ENCODE assay signal across 7 mouse cellular contexts in the genomic region with DNA sequence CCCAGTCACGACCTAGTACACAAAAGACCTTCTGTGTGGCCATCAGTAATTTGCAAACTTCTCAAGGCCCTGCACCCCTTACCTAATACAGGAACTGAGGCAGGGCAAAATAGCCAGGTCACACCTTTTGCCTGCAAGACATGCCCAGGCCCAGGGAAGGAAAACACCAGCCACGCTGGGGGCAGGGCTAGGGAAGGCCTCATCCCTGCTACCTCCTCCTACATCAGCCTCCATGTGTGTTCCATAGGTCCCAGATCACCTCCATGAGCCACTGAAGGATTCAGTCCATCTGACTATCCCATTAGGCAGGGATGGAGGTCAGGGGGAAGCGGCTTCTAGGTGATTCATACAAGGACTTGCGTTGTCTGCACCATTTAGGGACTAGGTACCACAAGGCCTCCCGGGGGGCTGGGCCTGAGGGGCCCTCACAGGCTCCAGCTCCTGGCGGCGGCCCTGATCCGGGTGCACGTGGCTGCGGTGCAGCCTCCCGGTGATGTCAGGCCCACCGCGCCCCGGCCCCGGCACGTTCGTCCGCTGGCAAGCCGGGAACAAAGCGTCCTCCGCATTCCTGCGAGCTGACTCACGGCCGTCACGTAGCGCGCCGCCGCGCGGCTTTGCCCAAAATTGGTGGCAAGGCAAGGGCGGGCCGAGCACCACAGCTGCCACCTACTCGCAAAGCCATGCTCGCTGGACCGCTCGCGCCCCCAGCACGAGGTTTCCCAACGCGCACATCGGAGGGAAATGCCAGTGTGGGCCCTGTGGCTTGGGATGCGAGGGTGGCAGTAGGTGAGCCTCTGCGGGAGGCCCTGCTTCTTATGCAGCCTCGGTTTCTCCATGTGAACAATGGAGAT. TPM values are rescaled to one million over a fixed set of nuclear protein-coding genes. Genes with fewer than 3 reads are reported as not detected.
DNase-seq lines count a peak whose midpoint lies in the region; ATAC-seq and TF ChIP-seq lines count a peak whose summit lies in the region.

No protein-coding gene starts in this region.

- TF ChIP-seq CTCF in bone marrow, adult 2 months (IDR thresholded peaks at IDR 0.05; ENCODE audit: control insufficient read depth, insufficient read depth, low read length): 0 out of 2 replicates have a peak, but pooled peaks have one; percentile 3
- TF ChIP-seq CTCF in thymus, adult 2 months (IDR thresholded peaks at IDR 0.05; ENCODE audit: borderline replicate concordance, control insufficient read depth, extremely low read depth, insufficient read depth, low read length, poor library complexity): no peak

- no peaks in the 10 kb centered on the region for H3K9me3 ChIP-seq in heart, embryonic 12.5 days (replicated peaks)
- no peaks in the 10 kb centered on the region for H3K9me3 ChIP-seq in kidney, embryonic 14.5 days (ENCODE audit: control insufficient read depth, low read length)

- peak; percentile 83 for ATAC-seq in heart, embryonic 12.5 days (ENCODE audit: insufficient number of reproducible peaks, low FRiP score)
- ATAC-seq in kidney, embryonic 14.5 days (ENCODE audit: low FRiP score, low TSS enrichment): peak; percentile 85

- WGBS in bone marrow, adult 2 months: 8% methylated on average over 45 of the region's 45 CpGs
- 4% methylated on average over 45 of the region's 45 CpGs for WGBS in heart, embryonic 12.5 days
- WGBS in kidney, embryonic 14.5 days: 6% methylated on average over 45 of the region's 45 CpGs
- WGBS in thymus, adult 2 months: 9% methylated on average over 45 of the region's 45 CpGs

- no peak overlapping the region for H3K4me3 ChIP-seq in bone marrow, adult 2 months (replicated peaks; ENCODE audit: control insufficient read depth, low read depth, low read length)
- peak overlapping the region; percentile 11 for H3K4me3 ChIP-seq in heart, embryonic 12.5 days
- peak overlapping the region; percentile 29 for H3K4me3 ChIP-seq in kidney, embryonic 14.5 days (ENCODE audit: low read length)
- 0 out of 2 replicates have a peak overlapping the region, but pooled peaks have one; percentile 9 for H3K4me3 ChIP-seq in thymus, adult 2 months (ENCODE audit: control insufficient read depth, insufficient read depth, low read length)

- DNase-seq in fibroblast of lung, adult 2 months (ENCODE audit: low read depth): peak; percentile 69
- DNase-seq in liver: peak; percentile 53
- peak; percentile 80 for DNase-seq in neural tube, embryonic 10.5 days (ENCODE audit: extremely low spot score, low spot score)
- peak; percentile 33 for DNase-seq in thymus, adult 2 months

- H3K36me3 ChIP-seq in heart, embryonic 12.5 days: no peaks in the 10 kb centered on the region
- H3K36me3 ChIP-seq in kidney, embryonic 14.5 days (ENCODE audit: control insufficient read depth, insufficient read depth, low read length): no peaks in the 10 kb centered on the region
- H3K36me3 ChIP-seq in thymus, adult 2 months (ENCODE audit: control insufficient read depth, insufficient read depth, low read length): no peaks in the 10 kb centered on the region

- peak overlapping the region; percentile 53 for H3K4me2 ChIP-seq in heart, embryonic 12.5 days
- H3K4me2 ChIP-seq in kidney, embryonic 14.5 days (replicated peaks; ENCODE audit: low read depth, low read length): peak overlapping the region; percentile 48

- no peak overlapping the region for H3K27ac ChIP-seq in bone marrow, adult 2 months (ENCODE audit: control insufficient read depth, insufficient read depth, low read depth, low read length, poor library complexity)
- peak overlapping the region; percentile 75 for H3K27ac ChIP-seq in heart, embryonic 12.5 days (ENCODE audit: poor library complexity, severe bottlenecking)
- H3K27ac ChIP-seq in kidney, embryonic 14.5 days (ENCODE audit: low read depth, low read length): no peak overlapping the region
- H3K27ac ChIP-seq in thymus, adult 2 months (ENCODE audit: control insufficient read depth, insufficient read depth, low read length): no peak overlapping the region

- H3K4me1 ChIP-seq in bone marrow, adult 2 months (ENCODE audit: control insufficient read depth, insufficient read depth, low read length): no peaks in the 10 kb centered on the region
- H3K4me1 ChIP-seq in heart, embryonic 12.5 days (replicated peaks): peaks cover 42% of the 10 kb centered on the region
- 0 out of 2 replicates have a peak, but pooled peaks cover 3% of the 10 kb centered on the region for H3K4me1 ChIP-seq in kidney, embryonic 14.5 days (ENCODE audit: control insufficient read depth, insufficient read depth, low read length)
- peaks cover 10% of the 10 kb centered on the region; the same call in 1 of the 2 replicates for H3K4me1 ChIP-seq in thymus, adult 2 months (replicated peaks; ENCODE audit: control insufficient read depth, insufficient read depth, low read length)

- no peak for TF ChIP-seq POLR2A in bone marrow, adult 2 months (IDR thresholded peaks at IDR 0.05; ENCODE audit: borderline replicate concordance, control insufficient read depth, low read depth, low read length)
- TF ChIP-seq POLR2A in thymus, adult 2 months (IDR thresholded peaks at IDR 0.05; ENCODE audit: control insufficient read depth, extremely low read depth, insufficient read depth, low read length, poor library complexity): no peak

- H3K9ac ChIP-seq in heart, embryonic 12.5 days: peak overlapping the region; percentile 10
- peak overlapping the region; percentile 42 for H3K9ac ChIP-seq in kidney, embryonic 14.5 days (ENCODE audit: low read depth, low read length)

- H3K27me3 ChIP-seq in heart, embryonic 12.5 days (replicated peaks): no peaks in the 10 kb centered on the region
- H3K27me3 ChIP-seq in kidney, embryonic 14.5 days (ENCODE audit: control insufficient read depth, insufficient read depth, low read length): no peaks in the 10 kb centered on the region
- H3K27me3 ChIP-seq in thymus, adult 2 months (ENCODE audit: control insufficient read depth, insufficient read depth, low read length): no peaks in the 10 kb centered on the region

RNA-seq across cellular contexts. Expression of gene Edn2, which starts 12.5 kb away (rescaled TPM):
- polyA plus RNA-seq in bone marrow, adult 2 months (2011; ENCODE audit: insufficient read depth, insufficient read length, low replicate concordance, missing spikeins): not detected in 2 replicates
- polyA plus RNA-seq in heart, embryonic 12.5 days (2016; fragmentation: Nextera tagmentation; extraction: Ambion mirVana): 0.38 and 0.55 TPM in 2 replicates
- not detected in 2 replicates for polyA plus RNA-seq in kidney, embryonic 14.5 days (2014; fragmentation: Nextera tagmentation; extraction: Ambion mirVana)
- polyA plus RNA-seq in thymus, adult 2 months (2012; rRNA removed): 0.65 and 1.2 TPM in 2 replicates
